Mouse (Mus musculus) testis, postnatal 10 days (tissue): Measurements from ENCODE around the gene Csmd2.

Source experiments
- DNase-seq: peaks from one replicate; pipeline ENCODE4 v3.0.0; 2021; ENCODE audit warnings: low spot score

The Csmd2 gene

GRCm38 (mm10) chr4:128340457-128340856 lies 352.8 kb downstream of the Csmd2 start:
- DNase-seq = no peak

GRCm38 (mm10) chr4:128341315-128341714 lies 353.7 kb downstream of the Csmd2 start:
- no peak for DNase-seq

GRCm38 (mm10) chr4:128342208-128342607 lies 354.6 kb downstream of the Csmd2 start:
- DNase-seq = no peak

GRCm38 (mm10) chr4:128358751-128359150 lies 371.1 kb downstream of the Csmd2 start:
- DNase-seq = no peak

- DNase-seq = no peak
Observed at GRCm38 (mm10) chr4:128365851-128366250, 378.2 kb downstream of the Csmd2 start.

- no peak for DNase-seq
Observed at GRCm38 (mm10) chr4:128368088-128368487, 380.4 kb downstream of the Csmd2 start.

GRCm38 (mm10) chr4:128371766-128372165 lies 384.1 kb downstream of the Csmd2 start:
- DNase-seq = no peak

GRCm38 (mm10) chr4:128373196-128373595 lies 385.5 kb downstream of the Csmd2 start:
- no peak for DNase-seq

- DNase-seq = no peak
Observed at GRCm38 (mm10) chr4:128374051-128374450, 386.4 kb downstream of the Csmd2 start.

- no peak for DNase-seq
Observed at GRCm38 (mm10) chr4:128378946-128379345, 391.3 kb downstream of the Csmd2 start.

- no peak for DNase-seq
Observed at GRCm38 (mm10) chr4:128381331-128381730, 393.7 kb downstream of the Csmd2 start.

GRCm38 (mm10) chr4:128383800-128384199 lies 396.1 kb downstream of the Csmd2 start:
- DNase-seq = no peak

- no peak for DNase-seq
Observed at GRCm38 (mm10) chr4:128391484-128391883, 403.8 kb downstream of the Csmd2 start.

- no peak for DNase-seq
Observed at GRCm38 (mm10) chr4:128392279-128392678, 404.6 kb downstream of the Csmd2 start.

- no peak for DNase-seq
Observed at GRCm38 (mm10) chr4:128393864-128394263, 406.2 kb downstream of the Csmd2 start.

- no peak for DNase-seq
Observed at GRCm38 (mm10) chr4:128396616-128397015, 409.0 kb downstream of the Csmd2 start.

- no peak for DNase-seq
Observed at GRCm38 (mm10) chr4:128397804-128398203, 410.1 kb downstream of the Csmd2 start.

- no peak for DNase-seq
Observed at GRCm38 (mm10) chr4:128398948-128399347, 411.3 kb downstream of the Csmd2 start.

- no peak for DNase-seq
Observed at GRCm38 (mm10) chr4:128400016-128400415, 412.4 kb downstream of the Csmd2 start.

- no peak for DNase-seq
Observed at GRCm38 (mm10) chr4:128401591-128401990, 413.9 kb downstream of the Csmd2 start.

GRCm38 (mm10) chr4:128402706-128403105 lies 415.0 kb downstream of the Csmd2 start:
- no peak for DNase-seq

- no peak for DNase-seq
Observed at GRCm38 (mm10) chr4:128405576-128405975, 417.9 kb downstream of the Csmd2 start.

GRCm38 (mm10) chr4:128407084-128407845 lies 419.6 kb downstream of the Csmd2 start:
- DNase-seq = no peak
